Mouse (Mus musculus) c-Kit-positive CD71-negative TER-119-negative erythroid progenitor cells, embryonic 14.5 days (primary cell): Measurements from ENCODE around the gene Snapc2.

ENCODE experiments used
- DNase-seq: peaks from one replicate; pipeline ENCODE4 v3.0.0-alpha.2; 2013; ENCODE audit warnings: low read depth

Snapc2 gene

GRCm38 (mm10) chr8:4267627-4268026 is 14.7 kb downstream of the Snapc2 start:
- no peak for DNase-seq

- DNase-seq = no peak
Measured at GRCm38 (mm10) chr8:4269609-4270008, 16.7 kb downstream of the Snapc2 start.

- peak; percentile 93 for DNase-seq
Measured at GRCm38 (mm10) chr8:4275275-4276110, 22.6 kb downstream of the Snapc2 start, which contains the start of gene Timm44. Timm44 (minus strand) TSS chr8:4275913.

GRCm38 (mm10) chr8:4276111-4276465 is 23.2 kb downstream of the Snapc2 start:
- DNase-seq = no peak

GRCm38 (mm10) chr8:4292738-4293137 is 39.9 kb downstream of the Snapc2 start:
- no peak for DNase-seq

- DNase-seq = no peak
Measured at GRCm38 (mm10) chr8:4297822-4298221, 44.9 kb downstream of the Snapc2 start.

- no peak for DNase-seq
Measured at GRCm38 (mm10) chr8:4304124-4304547, 51.3 kb downstream of the Snapc2 start.
